Mouse (Mus musculus) cerebellum, postnatal 14 days (tissue): ENCODE results near the gene 4933402J07Rik.

Experiments
- DNase-seq, 2 experiments: peaks; one replicate each; pipeline ENCODE4 v3.0.0; 2021; ENCODE audit warnings: mixed read lengths in 2 of 2

4933402J07Rik gene

DNA sequence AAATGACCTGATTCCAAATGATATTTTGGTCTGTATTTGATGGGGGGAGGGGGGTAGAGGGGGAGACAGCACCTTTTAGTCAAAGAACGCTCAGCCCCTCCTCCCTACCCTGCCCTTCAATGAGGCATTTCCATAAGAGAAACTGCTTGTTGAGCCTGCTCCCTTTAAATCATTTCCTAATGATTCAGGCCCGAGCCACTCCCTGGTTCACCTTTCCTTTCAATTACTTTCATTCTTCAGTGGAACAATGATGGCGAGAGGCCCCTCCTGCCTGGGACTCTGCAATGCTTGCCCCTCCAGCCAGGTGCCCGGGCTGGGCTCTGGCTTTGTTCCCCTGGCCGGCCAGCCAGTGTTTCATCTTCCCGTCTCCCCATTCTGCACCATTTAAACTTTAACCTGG, 66.0 kb downstream of the 4933402J07Rik start:
- DNase-seq = no peak

- no peak for DNase-seq
Observed at GRCm38 (mm10) chr8:87631776-87632175, 68.1 kb downstream of the 4933402J07Rik start.

- DNase-seq = no peak
Observed at GRCm38 (mm10) chr8:87636226-87636742, 72.6 kb downstream of the 4933402J07Rik start.
